Mouse (Mus musculus) lung, postnatal 0 days (tissue): ENCODE measurements around the gene Dnpep. TPM values are rescaled to one million over a fixed set of nuclear protein-coding genes. Genes with fewer than 3 reads are reported as not detected.

Experiments
- ATAC-seq: fragments of 200-750 bp; cut with Nextera tagmentation; 2 replicates; pipeline ENCODE4 v1.8.0; 2017; ENCODE audit warnings: moderate library complexity
- DNase-seq: peaks from one replicate; pipeline ENCODE4 v3.0.0-alpha.2; 2016; ENCODE audit warnings: low spot score
- H3K27ac ChIP-seq: fragments of 300-500 bp; sonication (generic); 2 replicates; pipeline ENCODE4 v1.5.1; 2014; ENCODE audit warnings: antibody characterized with exemption, mild to moderate bottlenecking, low read length, mixed read lengths
- H3K27me3 ChIP-seq: fragments of 300-500 bp; sonication (generic); replicated peaks from 2 replicates; pipeline ENCODE4 v1.6.1; 2014; ENCODE audit warnings: low read length, mixed read lengths; ENCODE audit not compliant: insufficient read depth
- H3K36me3 ChIP-seq: fragments of 300-500 bp; sonication (generic); 2 replicates; pipeline ENCODE4 v1.6.1; 2014; ENCODE audit warnings: low read length, mixed read lengths; ENCODE audit not compliant: insufficient read depth
- H3K4me1 ChIP-seq: fragments of 300-500 bp; sonication (generic); 2 replicates; pipeline ENCODE4 v1.6.1; 2014; ENCODE audit warnings: antibody characterized with exemption, low read depth, low read length, mixed read lengths; ENCODE audit not compliant: insufficient read depth
- H3K4me2 ChIP-seq: fragments of 300-500 bp; sonication (generic); replicated peaks from 2 replicates; pipeline ENCODE4 v1.6.1; 2014; ENCODE audit warnings: low read depth, mild to moderate bottlenecking, low read length, moderate library complexity, mixed read lengths
- H3K4me3 ChIP-seq: fragments of 300-500 bp; sonication (generic); 2 replicates; pipeline ENCODE4 v1.5.1; 2014; ENCODE audit warnings: low read depth, low read length
- H3K9ac ChIP-seq: fragments of 300-500 bp; sonication (generic); replicated peaks from 2 replicates; pipeline ENCODE4 v1.6.1; 2014; ENCODE audit warnings: low read depth, mild to moderate bottlenecking
- H3K9me3 ChIP-seq: fragments of 300-500 bp; sonication (generic); 2 replicates; pipeline ENCODE4 v1.6.1; 2016; ENCODE audit warnings: low read length, mixed read lengths
- CTCF ChIP-seq: IDR thresholded peaks from 2 replicates; pipeline ENCODE4 v1.5.1; 2016; ENCODE audit warnings: antibody characterized with exemption, mild to moderate bottlenecking
- EP300 ChIP-seq: IDR thresholded peaks from 2 replicates; pipeline ENCODE4 v1.6.1; 2016; ENCODE audit warnings: antibody characterized with exemption, mild to moderate bottlenecking, control low read depth
- WGBS: fragments of 180-500 bp; shearing (Covaris S2); extraction: QIAGEN DNeasy Blood & Tissue Kit; methylation state at CpG from one replicate; pipeline ENCODE4 v1.1.7; 2014; 5-methylcytosine and 5-hydroxymethylcytosine counted together
- polyA plus RNA-seq: library from polyadenylated mRNA; unstranded; fragments of >200 nt; fragmentation: Nextera tagmentation; extraction: Ambion mirVana; gene quantifications from 2 replicates; pipeline ENCODE4 v1.2.1, GENCODE M21; 2015

Dnpep gene
- polyA plus RNA-seq, 1 experiment from 2014 or later: 109 TPM

- no peaks in the 10 kb centered on the region for H3K36me3 ChIP-seq
- H3K9ac ChIP-seq: no peak overlapping the region
- no peak overlapping the region for H3K27ac ChIP-seq
- no peak overlapping the region for H3K4me2 ChIP-seq
- no peak overlapping the region for H3K4me3 ChIP-seq
- DNase-seq: no peak
- H3K27me3 ChIP-seq: no peaks in the 10 kb centered on the region
- no peaks in the 10 kb centered on the region for H3K4me1 ChIP-seq
- no peak for ATAC-seq
- no peak for TF ChIP-seq CTCF
- TF ChIP-seq EP300: no peak
- 50% methylated on average over 8 of the region's 8 CpGs for WGBS
- no peaks in the 10 kb centered on the region for H3K9me3 ChIP-seq
Observed at GRCm38 (mm10) chr1:75289888-75290431, 27.8 kb downstream of the Dnpep start.

GRCm38 (mm10) chr1:75289376-75289775, 28.4 kb downstream of the Dnpep start:
- H3K9me3 ChIP-seq: no peaks in the 10 kb centered on the region
- DNase-seq (no peak), ATAC-seq (no peak)
- no peaks in the 10 kb centered on the region for H3K4me1 ChIP-seq
- no peaks in the 10 kb centered on the region for H3K27me3 ChIP-seq
- TF ChIP-seq EP300: no peak
- TF ChIP-seq CTCF: no peak
- H3K9ac ChIP-seq: no peak overlapping the region
- H3K27ac ChIP-seq: no peak overlapping the region
- no peaks in the 10 kb centered on the region for H3K36me3 ChIP-seq
- no peak overlapping the region for H3K4me3 ChIP-seq
- WGBS: 14% methylated on average over 7 of the region's 7 CpGs
- H3K4me2 ChIP-seq: no peak overlapping the region

- WGBS: 68% methylated on average over 7 of the region's 7 CpGs
- ATAC-seq (peak; percentile 62; the same call in 1 of the 2 replicates), DNase-seq (peak; percentile 73)
- H3K9ac ChIP-seq: no peak overlapping the region
- H3K27me3 ChIP-seq: no peaks in the 10 kb centered on the region
- TF ChIP-seq EP300 (peak; percentile 86), CTCF (no peak)
- no peak overlapping the region for H3K27ac ChIP-seq
- H3K4me3 ChIP-seq: no peak overlapping the region
- no peaks in the 10 kb centered on the region for H3K4me1 ChIP-seq
- H3K36me3 ChIP-seq: no peaks in the 10 kb centered on the region
- no peak overlapping the region for H3K4me2 ChIP-seq
- no peaks in the 10 kb centered on the region for H3K9me3 ChIP-seq
Observed at GRCm38 (mm10) chr1:75284911-75285310, 32.9 kb downstream of the Dnpep start.

GRCm38 (mm10) chr1:75283017-75283416, 34.8 kb downstream of the Dnpep start:
- Histone ChIP-seq H3K4me1 (no peaks in the 10 kb centered on the region), H3K4me3 (no peak overlapping the region), H3K9ac (no peak overlapping the region), H3K36me3 (no peaks in the 10 kb centered on the region), H3K9me3 (no peaks in the 10 kb centered on the region), H3K27me3 (no peaks in the 10 kb centered on the region), H3K27ac (no peak overlapping the region), H3K4me2 (no peak overlapping the region)
- 73% methylated on average over 5 of the region's 5 CpGs for WGBS
- no peak for TF ChIP-seq CTCF
- no peak for TF ChIP-seq EP300
- no peak for ATAC-seq
- no peak for DNase-seq

DNA sequence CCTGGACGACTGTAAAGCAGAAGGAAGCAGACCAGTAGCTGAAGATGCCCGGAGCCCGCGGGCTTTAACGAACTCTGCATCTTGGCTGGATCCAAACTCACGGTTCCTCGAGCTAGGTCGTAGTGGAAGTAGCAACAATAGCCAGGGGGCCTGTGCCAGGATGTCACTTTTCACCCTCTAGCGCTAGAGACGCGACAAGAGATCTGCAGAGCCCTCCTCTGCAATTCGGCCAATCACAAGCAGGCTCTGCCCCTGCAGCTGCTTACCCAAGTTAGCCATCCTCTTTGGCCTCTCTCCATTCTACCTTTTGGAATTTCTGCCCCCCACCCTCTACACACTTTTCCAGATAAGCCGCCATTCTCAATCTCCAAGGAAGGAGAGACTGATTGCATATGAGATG, 39.6 kb downstream of the Dnpep start, which contains the start of gene Resp18:
TSS of gene Resp18 (minus strand) at position 188 of the 400 bp plus-strand sequence.
- TF ChIP-seq EP300: no peak
- TF ChIP-seq CTCF: no peak
- Histone ChIP-seq H3K27ac (no peak within 1 kb of the TSS), H3K36me3 (no peaks in the 10 kb centered on the region), H3K9me3 (no peaks in the 10 kb centered on the region), H3K4me2 (no peak within 1 kb of the TSS), H3K4me3 (no peak within 1 kb of the TSS), H3K9ac (no peak within 1 kb of the TSS), H3K4me1 (no peaks in the 10 kb centered on the region), H3K27me3 (no peaks in the 10 kb centered on the region)
- WGBS: 6% methylated on average over 13 of the region's 13 CpGs
- ATAC-seq (no peak), DNase-seq (no peak)

- no peak overlapping the region for H3K9ac ChIP-seq
- WGBS: 4% methylated on average over 23 of the region's 23 CpGs
- H3K4me1 ChIP-seq: no peaks in the 10 kb centered on the region
- DNase-seq (peak; percentile 64), ATAC-seq (no peak)
- H3K36me3 ChIP-seq: no peaks in the 10 kb centered on the region
- H3K4me3 ChIP-seq: no peak overlapping the region
- no peak overlapping the region for H3K27ac ChIP-seq
- no peak for TF ChIP-seq CTCF
- no peak for TF ChIP-seq EP300
- no peaks in the 10 kb centered on the region for H3K27me3 ChIP-seq
- H3K9me3 ChIP-seq: no peaks in the 10 kb centered on the region
- H3K4me2 ChIP-seq: no peak overlapping the region
Observed at GRCm38 (mm10) chr1:75277195-75278188, 40.3 kb downstream of the Dnpep start.
